Mouse (Mus musculus) CD4-positive, CD25-positive, alpha-beta regulatory T cell, adult 4 months (primary cell): Measurements from ENCODE around the gene Slc35e2. TPM values are rescaled to one million over a fixed set of nuclear protein-coding genes. Genes with fewer than 3 reads are reported as not detected.

ENCODE experiments used
- polyA plus RNA-seq, 2 experiments: library from polyadenylated mRNA; unstranded; fragments of 100-300 nt; shearing (Covaris generic); gene quantifications; one replicate each; pipeline ENCODE4 v1.2.1; 2017

Slc35e2 gene
- polyA plus RNA-seq, 2 experiments from 2014 or later: 9.1 to 9.7 TPM

Other genes with a start within 250 kb of the Slc35e2 start
- gene Prkcz, start 240.1 kb upstream of the Slc35e2 start, polyA plus RNA-seq: 10 to 100 TPM in 1 of 2 experiments, 1 to 10 TPM in 1; 9.0 to 12.2 TPM
- gene Gabrd, start 203.3 kb upstream of the Slc35e2 start, polyA plus RNA-seq: 1 to 10 TPM; 1.6 to 2.4 TPM
- gene Cfap74, start 192.2 kb upstream of the Slc35e2 start, polyA plus RNA-seq: 1 to 10 TPM; 3.8 to 4.4 TPM
- gene Tmem52, start 132.3 kb upstream of the Slc35e2 start, polyA plus RNA-seq: not detected
- gene Gnb1, start 110.1 kb upstream of the Slc35e2 start, polyA plus RNA-seq: 100 to 1,000 TPM; 291 TPM
- gene Nadk, start 39.0 kb upstream of the Slc35e2 start, polyA plus RNA-seq: 10 to 100 TPM; 64.7 to 81.5 TPM
- gene Cdk11b, start 23.4 kb downstream of the Slc35e2 start, polyA plus RNA-seq: 100 to 1,000 TPM; 121 to 144 TPM
- not detected for gene Gm10563, start 44.0 kb downstream of the Slc35e2 start, polyA plus RNA-seq
- gene Mmp23, start 52.0 kb downstream of the Slc35e2 start, polyA plus RNA-seq: not detected
- gene Mib2, start 67.8 kb downstream of the Slc35e2 start, polyA plus RNA-seq: 1 to 10 TPM; 4.8 to 5.1 TPM
- gene Fndc10, start 92.9 kb downstream of the Slc35e2 start, polyA plus RNA-seq: 1 to 10 TPM in 1 of 2 experiments, under 1 TPM in 1; 0.59 to 1.4 TPM
- 100 to 1,000 TPM; 153 to 164 TPM for gene Ssu72, start 103.4 kb downstream of the Slc35e2 start, polyA plus RNA-seq
- under 1 TPM in 1 of 2 experiments, not detected in 1; 0.24 TPM for gene Tmem240, start 133.4 kb downstream of the Slc35e2 start, polyA plus RNA-seq
- 10 to 100 TPM; 22.9 to 32.9 TPM for gene Atad3a, start 159.7 kb downstream of the Slc35e2 start, polyA plus RNA-seq
- gene Vwa1, start 173.3 kb downstream of the Slc35e2 start, polyA plus RNA-seq: under 1 TPM in 1 of 2 experiments, not detected in 1; 0.23 TPM
- gene Tmem88b, start 184.5 kb downstream of the Slc35e2 start, polyA plus RNA-seq: not detected
- not detected for gene Ankrd65, start 189.0 kb downstream of the Slc35e2 start, polyA plus RNA-seq
- gene Mrpl20, start 201.5 kb downstream of the Slc35e2 start, polyA plus RNA-seq: 100 to 1,000 TPM; 117 to 130 TPM
- gene Ccnl2, start 211.1 kb downstream of the Slc35e2 start, polyA plus RNA-seq: 100 to 1,000 TPM in 1 of 2 experiments, 10 to 100 TPM in 1; 99.1 to 124 TPM
- gene Aurkaip1, start 229.9 kb downstream of the Slc35e2 start, polyA plus RNA-seq: 100 to 1,000 TPM; 167 to 217 TPM
- gene Mxra8, start 238.3 kb downstream of the Slc35e2 start, polyA plus RNA-seq: 1 to 10 TPM; 2.1 to 2.3 TPM
- gene Dvl1, start 246.0 kb downstream of the Slc35e2 start, polyA plus RNA-seq: 1 to 10 TPM; 2.2 to 4.7 TPM